Mouse (Mus musculus) E14TG2a.4 (cell line): ENCODE measurements around the gene Eya4.

ENCODE experiments used
- H3K27me3 ChIP-seq: 2 replicates; pipeline ENCODE4 v1.6.1; 2014; ENCODE audit warnings: low read length, control low read depth; ENCODE audit not compliant: insufficient read depth
- H3K36me3 ChIP-seq: 2 replicates; pipeline ENCODE4 v1.6.1; 2014; ENCODE audit warnings: low read length, control low read depth; ENCODE audit not compliant: insufficient read depth
- H3K4me1 ChIP-seq: replicated peaks from 2 replicates; pipeline ENCODE4 v1.6.1; 2014; ENCODE audit warnings: low read depth, low read length, control low read depth
- H3K4me3 ChIP-seq: replicated peaks from 2 replicates; pipeline ENCODE4 v1.5.1; 2014; ENCODE audit warnings: mild to moderate bottlenecking, low read length
- H3K9me3 ChIP-seq: 2 replicates; pipeline ENCODE4 v1.6.1; 2014; ENCODE audit warnings: low read length, control low read depth
- CTCF ChIP-seq: conservative IDR thresholded peaks from 2 replicates; pipeline ENCODE4 v1.5.1; 2014; ENCODE audit warnings: low read length
- NANOG ChIP-seq: IDR thresholded peaks from 2 replicates; pipeline ENCODE4 v1.6.1; 2014; ENCODE audit warnings: borderline replicate concordance, low read length, mixed read lengths
- POU5F1 ChIP-seq: IDR thresholded peaks from 2 replicates; pipeline ENCODE4 v1.6.1; 2014; ENCODE audit warnings: low read length, borderline replicate concordance

The Eya4 gene

DNA sequence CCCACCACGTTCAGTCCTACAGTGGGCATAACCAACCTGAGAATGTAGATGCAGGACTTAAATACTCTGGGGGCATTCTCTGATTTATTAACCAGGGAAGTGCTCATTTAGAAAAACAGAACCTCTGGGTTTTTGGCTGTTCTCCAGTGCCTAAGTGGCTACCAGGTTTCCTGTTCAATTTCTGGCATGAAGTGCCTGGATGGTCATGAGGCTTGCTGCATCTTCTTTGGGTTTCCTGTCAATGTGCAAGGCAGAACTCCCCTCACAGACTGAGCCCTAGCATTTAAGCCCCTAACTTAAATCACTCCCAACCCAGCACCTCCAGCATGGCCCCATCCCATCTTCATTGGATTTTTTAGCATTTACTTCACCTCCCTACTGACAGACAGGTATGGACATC is 13.3 kb downstream of the Eya4 start:
- H3K36me3 ChIP-seq: no peaks in the 10 kb centered on the region
- no peaks in the 10 kb centered on the region for H3K4me1 ChIP-seq
- TF ChIP-seq NANOG (no peak), POU5F1 (no peak), CTCF (no peak)

GRCm38 (mm10) chr10:23332768-23333167 is 17.8 kb downstream of the Eya4 start:
- Histone ChIP-seq H3K4me1 (no peaks in the 10 kb centered on the region), H3K4me3 (no peak overlapping the region), H3K9me3 (no peaks in the 10 kb centered on the region), H3K27me3 (no peaks in the 10 kb centered on the region), H3K36me3 (no peaks in the 10 kb centered on the region)
- TF ChIP-seq NANOG (no peak), POU5F1 (no peak), CTCF (no peak)

More for the DNA sequence above, 13.3 kb downstream of the Eya4 start:
- no peak overlapping the region for H3K4me3 ChIP-seq
- H3K27me3 ChIP-seq: 0 out of 2 replicates have a peak, but pooled peaks cover 2% of the 10 kb centered on the region
- H3K9me3 ChIP-seq: no peaks in the 10 kb centered on the region

DNA sequence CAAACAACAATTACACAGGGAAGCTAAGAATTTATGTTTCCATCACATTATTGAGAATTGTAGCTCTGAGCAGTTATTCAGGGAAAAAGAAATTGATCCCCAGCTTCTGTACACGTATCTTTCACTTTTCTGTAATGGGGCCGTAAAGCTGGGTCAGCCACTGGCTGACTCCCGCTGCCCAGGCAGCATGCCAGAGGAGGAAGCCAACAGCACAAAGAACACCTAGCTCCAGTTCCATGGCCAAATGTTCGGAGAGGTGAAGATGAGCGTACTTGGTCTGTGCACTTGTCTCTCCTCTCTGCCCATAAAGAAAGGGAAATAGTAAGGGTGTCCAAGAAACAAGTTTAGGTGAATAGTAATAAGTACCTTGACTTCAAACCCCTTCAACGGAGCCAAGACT is 22.9 kb downstream of the Eya4 start:
- Histone ChIP-seq H3K4me3 (no peak overlapping the region), H3K27me3 (no peaks in the 10 kb centered on the region), H3K36me3 (no peaks in the 10 kb centered on the region), H3K9me3 (no peaks in the 10 kb centered on the region), H3K4me1 (no peaks in the 10 kb centered on the region)
- TF ChIP-seq POU5F1 (no peak), NANOG (no peak), CTCF (no peak)

DNA sequence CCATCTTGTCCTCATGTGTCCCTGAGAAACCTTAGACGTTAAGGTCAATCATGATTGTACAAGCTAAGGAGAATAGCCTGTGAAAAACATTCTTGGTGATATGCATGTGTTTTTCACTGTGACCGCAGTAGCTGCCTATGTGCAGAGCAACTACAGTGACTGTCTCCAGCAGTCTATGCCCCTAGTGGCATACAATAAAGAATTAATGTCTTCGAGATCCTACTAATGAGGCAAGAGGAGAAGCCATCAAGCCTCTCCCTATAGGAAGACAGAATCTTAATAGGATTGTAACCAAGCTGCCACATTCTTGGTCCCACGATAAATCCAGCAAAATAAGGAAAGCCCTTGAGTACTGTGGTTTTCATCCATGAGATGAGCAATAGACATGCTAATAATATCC is 28.3 kb downstream of the Eya4 start:
- Histone ChIP-seq H3K9me3 (no peaks in the 10 kb centered on the region), H3K4me3 (no peak overlapping the region), H3K36me3 (no peaks in the 10 kb centered on the region), H3K4me1 (no peaks in the 10 kb centered on the region), H3K27me3 (no peaks in the 10 kb centered on the region)
- TF ChIP-seq POU5F1 (no peak), NANOG (no peak), CTCF (no peak)

DNA sequence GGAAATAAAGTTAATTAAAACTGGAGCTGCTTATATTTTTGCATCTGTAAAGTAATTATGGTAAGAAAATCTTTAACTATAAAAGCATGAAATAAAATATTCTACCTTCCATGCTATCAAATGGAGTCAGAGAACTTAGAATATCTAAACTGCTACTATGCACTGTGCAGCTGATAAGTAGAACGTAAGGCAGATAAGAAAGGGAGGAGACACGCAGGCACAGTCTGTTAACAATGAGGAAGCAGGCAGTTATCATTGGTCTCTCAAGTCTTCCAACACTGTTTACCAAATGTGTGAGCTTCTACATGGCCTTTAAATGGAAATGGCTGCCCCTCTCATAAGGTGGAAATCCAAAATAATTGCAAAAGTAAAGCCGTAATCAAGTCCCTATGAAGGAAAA is 55.0 kb downstream of the Eya4 start:
- TF ChIP-seq CTCF: no peak
- Histone ChIP-seq H3K27me3 (no peaks in the 10 kb centered on the region), H3K36me3 (no peaks in the 10 kb centered on the region), H3K4me1 (no peaks in the 10 kb centered on the region), H3K4me3 (no peak overlapping the region), H3K9me3 (no peaks in the 10 kb centered on the region)

- Histone ChIP-seq H3K4me1 (no peaks in the 10 kb centered on the region), H3K9me3 (no peaks in the 10 kb centered on the region), H3K36me3 (no peaks in the 10 kb centered on the region)
Observed at GRCm38 (mm10) chr10:23292495-23292894, 58.1 kb downstream of the Eya4 start.

GRCm38 (mm10) chr10:23277371-23277770 is 73.2 kb downstream of the Eya4 start:
- TF ChIP-seq POU5F1: no peak
- TF ChIP-seq CTCF: no peak
- no peak for TF ChIP-seq NANOG
- Histone ChIP-seq H3K4me1 (peaks cover 5% of the 10 kb centered on the region; the same call in 1 of the 2 replicates), H3K4me3 (no peak overlapping the region), H3K9me3 (no peaks in the 10 kb centered on the region), H3K27me3 (no peaks in the 10 kb centered on the region), H3K36me3 (no peaks in the 10 kb centered on the region)

More at GRCm38 (mm10) chr10:23292495-23292894, 58.1 kb downstream of the Eya4 start:
- Histone ChIP-seq H3K4me3 (no peak overlapping the region), H3K27me3 (no peaks in the 10 kb centered on the region)
- no peak for TF ChIP-seq POU5F1
- no peak for TF ChIP-seq CTCF
- TF ChIP-seq NANOG: no peak

DNA sequence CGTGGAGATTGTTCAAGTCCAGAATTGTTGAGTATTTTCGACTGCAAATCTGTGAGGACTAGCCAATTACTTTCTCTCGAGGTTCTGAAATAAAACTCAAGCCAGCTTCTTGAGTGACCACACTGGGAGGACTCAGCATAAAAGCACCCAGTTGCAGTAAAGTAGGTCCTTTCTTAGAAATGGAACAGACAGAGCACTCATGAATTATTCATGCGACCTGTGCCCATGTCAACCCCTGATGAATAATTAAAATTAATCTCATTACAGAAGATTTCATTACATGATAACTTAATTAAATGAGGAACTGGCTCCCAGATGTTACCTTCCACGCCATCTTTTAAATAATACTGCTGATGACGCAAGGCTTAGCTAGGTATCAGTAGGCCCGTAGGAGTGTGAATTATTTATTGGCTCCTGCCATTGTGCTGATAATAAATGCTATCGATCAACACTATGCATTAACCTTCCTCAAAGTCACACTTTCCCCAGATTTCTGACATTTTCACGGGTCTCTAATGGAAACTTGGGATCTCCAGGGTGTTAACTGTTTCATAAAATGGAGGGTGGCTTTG is 79.5 kb downstream of the Eya4 start:
- Histone ChIP-seq H3K27me3 (no peaks in the 10 kb centered on the region), H3K36me3 (no peaks in the 10 kb centered on the region), H3K4me3 (no peak overlapping the region), H3K4me1 (no peaks in the 10 kb centered on the region), H3K9me3 (no peaks in the 10 kb centered on the region)
- no peak for TF ChIP-seq CTCF
- TF ChIP-seq POU5F1: no peak
- TF ChIP-seq NANOG: no peak

GRCm38 (mm10) chr10:23270502-23270901 is 80.1 kb downstream of the Eya4 start:
- TF ChIP-seq CTCF (no peak), NANOG (no peak), POU5F1 (no peak)
- Histone ChIP-seq H3K27me3 (no peaks in the 10 kb centered on the region), H3K4me1 (no peaks in the 10 kb centered on the region), H3K4me3 (no peak overlapping the region), H3K9me3 (no peaks in the 10 kb centered on the region), H3K36me3 (no peaks in the 10 kb centered on the region)
